Mouse (Mus musculus): ENCODE results near the gene Fam49a.

Fam49a gene

DNA sequence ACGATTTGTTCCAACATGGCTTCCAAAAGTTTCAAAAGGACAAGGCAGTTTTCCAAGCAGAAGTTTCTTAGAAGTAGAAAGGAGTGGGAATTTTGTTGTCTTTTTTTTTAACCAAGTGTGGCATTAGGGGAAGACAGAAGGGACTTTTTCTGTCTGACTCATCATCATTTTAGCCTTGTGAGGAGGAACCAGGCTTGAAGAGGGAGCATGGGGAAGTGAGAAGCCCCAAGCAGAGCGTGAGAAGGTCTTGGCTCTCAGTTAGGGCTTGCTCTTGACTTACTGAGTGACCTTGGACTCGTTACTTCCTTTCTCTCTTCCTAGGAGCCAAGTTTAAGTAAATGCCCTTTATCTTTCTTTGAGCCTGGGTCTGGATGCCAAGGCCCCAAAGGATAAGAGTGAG is 8.6 kb downstream of the Fam49a start:
- no peak for DNase-seq (ENCODE audit: low spot score)

- DNase-seq (ENCODE audit: low spot score): no peak
Observed at GRCm38 (mm10) chr12:12274115-12274514, 12.2 kb downstream of the Fam49a start.

DNA sequence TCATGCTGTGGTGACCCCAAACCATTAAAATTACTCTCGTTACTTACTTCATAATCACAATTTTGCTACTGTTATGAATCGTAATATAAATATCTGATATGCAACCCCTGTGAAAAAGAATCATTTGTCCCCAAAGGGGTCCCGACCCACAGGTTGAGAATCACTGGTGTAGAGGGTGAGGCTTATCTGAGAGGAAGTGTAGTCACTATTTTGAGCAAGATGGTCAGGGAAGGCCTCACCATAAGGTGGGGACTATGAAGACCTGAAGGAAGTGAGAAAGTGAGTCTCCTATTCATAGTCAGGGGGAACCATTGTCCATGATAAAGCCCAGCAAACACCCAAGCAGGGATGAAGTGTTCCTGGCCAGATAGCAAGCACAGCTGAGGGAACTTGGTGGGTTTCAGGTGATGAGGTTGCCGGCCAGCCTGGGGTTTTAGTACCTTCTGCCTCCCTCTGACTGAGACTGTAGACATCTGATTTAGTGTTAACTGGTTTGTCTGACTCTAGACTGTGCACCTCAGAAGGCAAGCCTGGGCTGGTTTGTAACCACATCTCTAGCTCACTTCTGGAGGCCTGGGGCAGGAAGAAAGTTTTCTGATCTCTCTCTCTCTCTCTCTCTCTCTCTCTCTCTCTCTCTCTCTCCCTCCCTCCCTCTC is 13.3 kb downstream of the Fam49a start:
- DNase-seq (ENCODE audit: low spot score): no peak

DNA sequence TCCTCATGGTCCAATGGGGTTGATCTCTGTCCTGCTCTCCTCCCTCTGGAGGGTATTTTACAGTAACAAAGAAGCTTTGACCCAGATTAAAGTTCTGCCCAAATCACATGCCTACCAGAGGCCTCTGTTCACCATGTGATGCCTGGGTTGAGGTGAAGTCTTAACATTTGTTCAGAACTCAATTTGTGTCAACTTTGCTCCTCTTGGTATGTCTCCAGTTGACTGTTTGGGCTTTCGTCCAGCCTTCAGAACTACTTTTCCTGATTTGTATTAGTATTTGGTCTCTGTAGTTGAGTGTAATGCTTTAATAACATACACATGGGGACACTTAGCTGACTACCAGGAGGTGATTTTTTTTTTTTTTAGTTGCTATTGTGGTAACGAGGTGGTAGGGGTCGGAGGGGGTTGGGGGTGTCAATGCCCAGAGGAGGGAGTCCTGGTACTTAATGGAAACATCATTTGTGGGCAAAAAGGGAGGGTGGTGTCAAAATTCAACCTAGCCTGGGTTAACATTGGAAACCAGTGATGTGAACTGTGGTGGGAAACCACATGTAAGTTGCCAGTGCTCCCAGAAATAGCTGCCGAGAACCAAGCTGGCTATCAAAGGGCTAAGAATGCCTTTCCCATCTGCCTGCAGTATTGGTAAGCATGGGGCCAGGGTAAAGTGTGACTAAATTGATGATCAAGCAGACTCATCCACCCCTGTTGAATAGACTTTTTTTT is 16.0 kb downstream of the Fam49a start:
- no peak for DNase-seq (ENCODE audit: low spot score)

GRCm38 (mm10) chr12:12278464-12278872 is 16.5 kb downstream of the Fam49a start:
- no peak for DNase-seq (ENCODE audit: low spot score)

- DNase-seq (ENCODE audit: low spot score): no peak
Observed at GRCm38 (mm10) chr12:12283702-12284288, 21.9 kb downstream of the Fam49a start.

- DNase-seq (ENCODE audit: low spot score): no peak
Observed at GRCm38 (mm10) chr12:12284521-12284920, 22.6 kb downstream of the Fam49a start.

DNA sequence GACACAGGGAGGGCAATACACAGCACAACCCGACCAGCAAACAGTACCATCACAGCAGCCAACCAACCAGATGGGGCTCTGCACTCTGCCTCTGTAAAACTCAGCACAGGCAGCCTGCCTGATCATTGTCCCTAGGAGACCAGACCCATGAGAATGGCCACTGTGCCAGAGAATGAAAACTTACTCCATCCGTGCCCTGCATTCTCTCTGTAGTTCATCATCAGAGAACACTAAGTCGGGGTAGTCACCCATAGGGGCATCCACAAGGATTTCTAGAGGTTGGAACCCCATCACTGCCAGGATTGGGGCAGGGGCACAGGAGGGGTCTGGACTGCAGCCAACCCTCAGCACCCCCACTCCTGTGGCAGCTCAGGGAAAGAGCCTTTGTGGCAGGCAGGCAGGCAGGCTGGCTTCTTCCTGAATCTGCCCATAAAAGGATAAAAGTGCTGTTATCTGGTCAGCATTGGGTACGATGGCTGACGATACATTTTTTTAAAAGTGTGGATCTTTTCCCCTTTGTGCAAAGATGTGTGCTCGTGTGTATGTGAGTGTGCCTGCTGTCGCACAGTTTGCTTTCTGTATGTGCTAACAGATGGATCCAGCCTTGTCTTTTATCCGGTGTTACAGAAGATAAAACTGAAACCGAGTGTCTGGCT is 25.3 kb downstream of the Fam49a start:
- no peak for DNase-seq (ENCODE audit: low spot score)

DNA sequence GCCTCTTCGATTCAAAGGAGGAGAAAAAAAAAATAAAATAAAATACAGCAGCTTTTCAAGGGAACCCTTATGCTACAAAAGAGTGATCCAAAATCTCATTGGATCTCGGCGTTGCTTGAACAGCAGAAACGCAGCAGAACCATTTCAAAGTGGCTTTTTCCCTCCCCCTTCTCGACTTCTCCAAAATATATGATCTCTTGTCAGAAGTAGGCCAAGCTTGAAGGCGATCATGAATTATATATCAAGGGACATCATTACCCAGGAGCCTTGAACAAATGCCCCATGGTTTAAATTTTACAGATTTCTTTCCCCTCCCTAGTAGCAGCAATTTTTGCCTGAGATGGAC is 25.8 kb downstream of the Fam49a start:
- DNase-seq (ENCODE audit: low spot score): no peak

GRCm38 (mm10) chr12:12288586-12288985 is 26.6 kb downstream of the Fam49a start:
- DNase-seq (ENCODE audit: low spot score): no peak

DNA sequence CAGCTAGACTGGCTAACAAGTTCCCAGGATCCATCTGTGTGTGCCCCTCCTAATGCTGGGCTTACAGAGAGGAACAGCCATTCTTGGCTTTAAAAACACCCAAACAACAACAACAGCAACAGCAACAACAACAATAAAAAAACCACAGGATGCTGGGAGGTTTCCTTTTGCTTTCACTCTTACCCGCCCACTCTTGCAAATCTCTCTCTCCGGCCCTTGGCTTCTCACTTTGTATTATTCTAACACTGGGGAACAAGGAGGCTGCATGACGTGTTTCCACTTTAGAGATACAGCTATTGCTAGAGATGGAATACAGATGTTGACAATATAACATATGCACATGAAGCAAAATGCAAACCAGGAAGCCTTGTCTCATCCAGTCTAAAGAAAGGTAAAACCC is 27.7 kb downstream of the Fam49a start:
- no peak for DNase-seq (ENCODE audit: low spot score)

DNA sequence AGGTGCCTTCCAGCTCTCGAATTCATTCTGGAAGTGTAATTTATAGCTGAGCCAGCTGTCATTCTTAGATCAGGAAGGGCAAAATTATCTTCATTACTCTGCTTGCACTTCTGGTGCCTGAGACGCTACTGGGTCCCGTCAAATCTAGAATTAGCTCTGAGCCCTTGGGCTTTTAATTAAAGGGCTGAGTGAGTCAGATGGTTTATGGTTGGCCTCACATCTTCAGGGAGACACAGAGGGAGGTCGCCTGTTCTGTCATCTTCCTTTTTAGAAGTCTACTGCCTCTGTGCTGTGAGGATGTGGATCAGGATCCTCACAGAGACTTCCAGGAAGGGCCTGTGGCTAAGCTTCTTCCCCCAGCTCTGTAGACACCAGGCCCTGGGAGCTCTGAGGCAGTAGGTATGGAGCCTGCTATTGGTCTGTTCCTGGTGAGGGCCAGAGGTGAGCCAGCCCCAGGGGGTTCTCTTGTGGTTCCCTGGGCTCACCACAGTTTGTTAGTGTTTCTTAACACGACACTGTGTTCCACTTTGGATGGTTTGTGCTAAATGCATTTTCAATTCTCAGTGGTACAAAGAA is 30.2 kb downstream of the Fam49a start:
- no peak for DNase-seq (ENCODE audit: low spot score)

- DNase-seq (ENCODE audit: low spot score): no peak
Observed at GRCm38 (mm10) chr12:12294380-12295171, 32.6 kb downstream of the Fam49a start.

DNA sequence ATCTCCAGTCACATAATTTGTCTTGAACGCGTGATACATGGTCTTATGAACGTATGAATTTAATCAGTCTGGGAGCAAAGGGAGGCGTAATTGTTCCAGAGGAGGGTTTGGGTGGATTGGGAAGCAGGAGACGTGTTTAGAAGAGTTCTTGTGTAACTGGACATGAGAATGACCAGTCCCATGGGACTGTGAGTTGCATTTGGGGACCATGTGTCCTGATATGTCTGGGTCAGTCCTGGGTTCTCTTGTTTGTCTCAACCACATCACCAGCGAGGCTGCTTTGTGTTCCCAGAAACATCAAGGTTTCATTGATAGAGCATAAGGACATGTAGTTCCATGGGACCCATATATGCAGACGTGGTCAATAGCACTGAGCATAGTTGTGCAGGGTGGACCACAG is 36.5 kb downstream of the Fam49a start:
- no peak for DNase-seq (ENCODE audit: low spot score)

GRCm38 (mm10) chr12:12299303-12299702 is 37.4 kb downstream of the Fam49a start:
- no peak for DNase-seq (ENCODE audit: low spot score)

GRCm38 (mm10) chr12:12301149-12301548 is 39.2 kb downstream of the Fam49a start:
- DNase-seq (ENCODE audit: low spot score): no peak

DNA sequence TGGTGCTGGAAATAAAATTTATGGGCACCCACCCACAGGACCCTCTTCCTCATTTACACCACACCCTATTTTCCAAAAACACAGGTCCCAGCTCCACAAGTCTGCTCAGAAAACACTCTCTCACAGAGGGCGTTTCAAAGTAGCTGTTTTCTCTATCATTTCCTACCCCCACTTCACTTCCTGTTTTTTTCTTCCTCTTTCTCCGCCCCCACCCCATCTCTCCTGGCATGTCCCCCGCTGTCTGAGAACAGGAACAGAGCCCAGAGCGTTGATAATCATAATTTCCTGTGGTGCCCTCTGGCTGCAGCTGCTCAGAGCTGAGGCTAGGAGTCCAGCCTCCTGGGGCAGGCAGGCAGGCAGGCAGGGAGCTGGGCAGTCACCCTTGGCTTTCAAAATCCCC is 39.9 kb downstream of the Fam49a start:
- peak; percentile 44 for DNase-seq (ENCODE audit: low spot score)

- no peak for DNase-seq (ENCODE audit: low spot score)
Observed at GRCm38 (mm10) chr12:12306214-12306613, 44.3 kb downstream of the Fam49a start.

DNA sequence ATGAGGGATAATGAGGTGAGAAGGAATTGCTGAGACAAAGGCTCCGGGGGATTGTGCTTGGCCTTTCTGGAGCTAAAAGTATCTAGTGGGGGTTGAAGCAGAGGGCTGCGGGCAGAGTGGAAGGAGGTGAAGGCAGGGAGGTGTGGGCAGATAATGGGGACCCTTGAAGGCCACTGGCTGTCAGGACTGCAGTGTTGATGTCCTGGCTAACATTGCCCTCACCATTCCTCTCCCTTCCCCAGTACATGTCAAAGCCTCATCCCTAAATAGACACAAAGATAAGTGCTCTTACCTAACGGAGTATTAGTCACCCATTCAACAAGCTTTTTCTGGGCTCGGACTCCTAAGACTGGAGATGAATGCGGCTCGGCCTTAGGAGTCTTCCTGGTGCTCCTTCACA is 44.9 kb downstream of the Fam49a start:
- no peak for DNase-seq (ENCODE audit: low spot score)

- DNase-seq (ENCODE audit: low spot score): no peak
Observed at GRCm38 (mm10) chr12:12307245-12307644, 45.3 kb downstream of the Fam49a start.

DNA sequence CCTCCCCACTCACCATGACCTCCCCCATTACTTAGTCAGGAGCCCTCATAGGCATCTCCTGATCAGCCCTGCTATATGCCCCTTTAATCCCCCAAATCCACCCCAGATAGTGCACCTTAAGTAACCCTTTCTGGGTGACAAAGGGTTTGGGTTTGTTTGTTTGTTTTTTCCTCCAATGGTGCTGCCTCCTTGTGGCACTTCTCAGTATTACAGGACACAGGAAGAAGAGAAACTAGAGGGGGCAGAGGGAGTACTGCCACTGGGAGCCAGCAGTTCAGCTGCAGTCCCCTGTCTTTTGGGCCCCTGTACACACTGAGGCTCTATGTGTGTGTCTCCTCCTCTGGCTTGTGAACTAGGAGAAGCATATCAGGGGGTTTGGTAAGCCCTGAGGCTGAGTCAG is 51.5 kb downstream of the Fam49a start:
- peak; percentile 7 for DNase-seq (ENCODE audit: low spot score)

GRCm38 (mm10) chr12:12313919-12314318 is 52.0 kb downstream of the Fam49a start:
- no peak for DNase-seq (ENCODE audit: low spot score)
